Mouse (Mus musculus) olfactory bulb, adult 2 months (tissue): Measurements from ENCODE around the gene Cd47.

Experiments used
- CTCF ChIP-seq: fragments of 200-500 bp; IDR thresholded peaks from 2 replicates; pipeline ENCODE4 v1.5.1; 2012; ENCODE audit warnings: low read depth, mild to moderate bottlenecking, low read length, moderate library complexity; ENCODE audit not compliant: insufficient read depth
- POLR2A ChIP-seq: fragments of 200-500 bp; IDR thresholded peaks from 2 replicates; pipeline ENCODE4 v1.6.1; 2012; ENCODE audit warnings: mild to moderate bottlenecking, low read depth, low read length, moderate library complexity; ENCODE audit not compliant: insufficient read depth

DNA sequence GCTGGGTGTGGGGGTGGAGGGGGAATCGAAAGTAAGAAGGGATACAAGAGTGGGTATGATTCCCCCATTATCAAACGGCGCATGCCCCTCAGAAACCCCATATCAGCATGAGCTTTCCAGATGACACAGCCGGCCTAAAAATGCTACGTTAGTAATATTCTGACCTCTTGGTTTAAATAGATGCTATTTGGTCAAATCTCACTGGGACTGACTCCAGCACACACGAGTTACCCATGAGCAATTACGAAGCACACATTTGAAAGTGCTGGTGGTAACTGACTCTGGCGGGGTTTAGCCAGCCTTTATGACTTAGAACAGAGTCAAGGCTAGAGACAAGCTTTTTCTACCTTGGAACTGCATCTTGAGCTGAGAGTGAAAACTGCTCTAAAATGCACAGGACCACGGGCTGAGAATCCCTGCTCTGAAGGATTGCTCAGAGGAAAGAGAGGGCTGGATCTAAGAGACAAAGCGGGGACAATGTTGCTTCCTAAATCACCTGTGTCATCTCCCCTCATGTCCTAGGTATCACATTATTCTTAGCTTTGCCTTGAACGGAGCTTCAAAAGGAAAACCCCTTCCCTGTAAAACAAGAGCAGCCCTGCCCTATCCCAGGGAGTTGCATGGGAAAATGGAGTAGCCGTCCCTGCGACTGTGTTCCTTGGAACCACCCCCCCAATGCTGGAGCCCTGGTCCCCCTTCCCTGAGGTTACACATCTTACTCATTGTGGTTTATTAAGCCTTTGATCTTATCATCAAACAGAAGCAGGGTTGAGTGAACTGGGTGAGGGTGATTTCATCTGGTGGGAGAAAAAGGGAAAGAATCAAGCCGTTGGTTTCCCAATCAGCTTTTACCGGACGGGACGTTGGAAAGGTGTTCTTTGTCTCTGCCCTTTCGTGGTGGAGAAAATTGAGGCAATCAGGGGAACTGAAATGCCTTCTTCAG lies 26.0 kb upstream of the Cd47 start:
- TF ChIP-seq CTCF (no peak), POLR2A (no peak)
